Mouse (Mus musculus) forebrain, postnatal 0 days (tissue): ENCODE results near the gene Rap1gap. TPM values are rescaled to one million over a fixed set of nuclear protein-coding genes. Genes with fewer than 3 reads are reported as not detected.

ENCODE experiments used
- ATAC-seq: fragments of 200-750 bp; cut with Nextera tagmentation; 2 replicates; pipeline ENCODE4 v1.8.0; 2017; ENCODE audit warnings: mild to moderate bottlenecking, moderate library complexity
- DNase-seq: peaks from one replicate; pipeline ENCODE4 v3.0.0-alpha.2; 2015
- H3K27ac ChIP-seq: fragments of 300-500 bp; sonication (generic); 2 replicates; pipeline ENCODE4 v1.5.1; 2014; ENCODE audit warnings: low read depth, mild to moderate bottlenecking, antibody characterized with exemption, low read length, moderate library complexity, mixed read lengths
- H3K27me3 ChIP-seq: fragments of 300-500 bp; sonication (generic); 2 replicates; pipeline ENCODE4 v1.6.1; 2014; ENCODE audit warnings: mild to moderate bottlenecking, low read length, mixed read lengths; ENCODE audit not compliant: insufficient read depth
- H3K36me3 ChIP-seq: fragments of 300-500 bp; sonication (generic); 2 replicates; pipeline ENCODE4 v1.6.1; 2014; ENCODE audit warnings: mild to moderate bottlenecking, moderate library complexity; ENCODE audit not compliant: insufficient read depth
- H3K4me1 ChIP-seq: fragments of 300-500 bp; sonication (generic); 2 replicates; pipeline ENCODE4 v1.6.1; 2014; ENCODE audit warnings: antibody characterized with exemption; ENCODE audit not compliant: insufficient read depth
- H3K4me2 ChIP-seq: fragments of 300-500 bp; sonication (generic); 2 replicates; pipeline ENCODE4 v1.6.1; 2014; ENCODE audit warnings: low read depth, mild to moderate bottlenecking, moderate library complexity
- H3K4me3 ChIP-seq: fragments of 300-500 bp; sonication (generic); 2 replicates; pipeline ENCODE4 v1.5.1; 2014; ENCODE audit warnings: low read depth, low read length, mixed read lengths
- H3K9ac ChIP-seq: fragments of 300-500 bp; sonication (generic); 2 replicates; pipeline ENCODE4 v1.6.1; 2014; ENCODE audit warnings: mild to moderate bottlenecking
- H3K9me3 ChIP-seq: fragments of 300-500 bp; sonication (generic); 2 replicates; pipeline ENCODE4 v1.6.1; 2016; ENCODE audit warnings: low read length
- CTCF ChIP-seq: sonication (generic); IDR thresholded peaks from 2 replicates; pipeline ENCODE4 v1.5.1; 2016; ENCODE audit warnings: antibody characterized with exemption, control low read depth, low read depth
- WGBS: fragments of 180-500 bp; shearing (Covaris S2); extraction: QIAGEN DNeasy Blood & Tissue Kit; methylation state at CpG from one replicate; pipeline ENCODE4 v1.1.7; 2014; 5-methylcytosine and 5-hydroxymethylcytosine counted together
- polyA plus RNA-seq: library from polyadenylated mRNA; unstranded; fragments of >200 nt; fragmentation: Nextera tagmentation; extraction: Ambion mirVana; gene quantifications from 2 replicates; pipeline ENCODE4 v1.2.1, GENCODE M21; 2015
- total RNA-seq: library from RNA; depleted of rRNA; stranded (reverse); fragments of >200 nt; gene quantifications from 2 replicates; pipeline ENCODE4 v1.2.3, GENCODE M21; 2014

Rap1gap gene
- total and polyA plus RNA-seq, 2 experiments from 2014 or later: 74.3 to 113 TPM

DNA sequence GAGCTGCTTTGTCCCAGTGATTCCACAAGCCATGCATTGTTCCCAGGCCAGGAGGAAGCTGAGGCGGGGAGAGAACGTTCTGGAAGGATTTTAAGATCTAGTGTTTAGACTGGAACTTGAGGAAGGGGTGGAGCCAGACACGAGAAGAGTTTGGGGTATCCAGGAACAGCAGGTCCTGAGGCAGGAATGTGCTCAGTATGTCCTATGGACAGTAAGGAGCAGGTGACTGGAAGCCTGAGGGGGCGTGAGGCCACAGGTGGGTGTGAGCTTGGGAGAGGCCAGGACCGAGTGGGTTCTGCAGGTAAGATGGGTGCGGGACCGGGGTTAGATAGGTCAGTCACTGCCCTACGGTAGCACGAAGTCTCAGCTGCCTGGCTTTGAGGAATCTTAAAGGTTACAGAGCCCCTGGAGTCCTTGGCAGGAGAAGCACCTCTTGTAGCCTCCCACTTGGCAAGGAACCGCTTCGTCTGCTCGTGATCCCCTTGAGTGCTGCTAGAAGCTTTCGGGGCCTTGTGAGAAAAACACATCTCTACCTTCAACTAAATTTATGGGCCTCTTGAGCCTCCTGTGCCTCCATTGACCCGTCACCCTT is 22.8 kb downstream of the Rap1gap start:
- H3K4me3 ChIP-seq: no peak overlapping the region
- no peaks in the 10 kb centered on the region for H3K9me3 ChIP-seq
- H3K27me3 ChIP-seq: no peaks in the 10 kb centered on the region
- DNase-seq: no peak
- H3K36me3 ChIP-seq: no peaks in the 10 kb centered on the region
- H3K4me1 ChIP-seq: no peaks in the 10 kb centered on the region
- no peak for ATAC-seq
- H3K9ac ChIP-seq: no peak overlapping the region
- 70% methylated on average over 14 of the region's 14 CpGs for WGBS
- H3K4me2 ChIP-seq: no peak overlapping the region
- TF ChIP-seq CTCF: no peak
- H3K27ac ChIP-seq: no peak overlapping the region

DNA sequence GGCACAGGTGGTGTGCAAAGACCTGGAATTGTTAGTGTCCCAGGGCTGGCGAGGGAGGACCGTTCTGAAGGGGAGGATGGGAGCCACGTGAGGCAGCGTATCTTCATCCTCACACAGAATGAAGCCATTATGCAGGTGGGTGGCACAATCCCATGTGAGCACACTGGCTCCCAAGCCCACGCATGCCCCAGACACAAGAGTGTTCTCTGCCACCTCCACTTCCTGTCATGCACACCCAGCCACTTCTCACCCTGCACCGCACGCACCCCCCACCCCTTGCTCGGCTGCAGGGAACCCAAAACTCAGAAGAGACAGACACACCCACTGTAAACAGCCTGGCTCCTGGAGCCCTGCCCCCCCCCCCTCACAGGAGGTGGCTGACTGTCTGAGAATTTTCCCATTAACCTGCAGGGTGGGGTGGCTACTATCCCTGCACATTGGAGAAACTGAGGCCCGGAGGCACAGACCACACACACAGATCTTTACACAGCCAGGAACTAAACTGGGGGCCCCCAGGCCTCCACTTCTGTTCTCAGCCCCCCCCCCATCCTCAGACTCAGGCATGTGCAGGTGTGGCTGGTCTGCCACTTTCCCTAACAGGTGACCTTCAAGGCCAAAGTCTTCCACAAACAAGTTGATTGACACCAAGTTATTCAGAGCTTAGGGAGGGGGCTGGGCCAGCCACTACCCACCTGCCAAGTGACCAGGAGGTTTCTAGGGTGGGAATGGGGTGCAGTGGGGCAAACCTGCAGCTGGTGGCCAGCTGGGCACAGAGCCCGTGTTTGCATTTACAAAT is 27.8 kb downstream of the Rap1gap start:
- no peak overlapping the region for H3K9ac ChIP-seq
- H3K4me2 ChIP-seq: no peak overlapping the region
- peaks cover 4% of the 10 kb centered on the region; the same call in 1 of the 2 replicates for H3K36me3 ChIP-seq
- TF ChIP-seq CTCF: no peak
- ATAC-seq (no peak), DNase-seq (no peak)
- H3K4me3 ChIP-seq: no peak overlapping the region
- 93% methylated on average over 10 of the region's 10 CpGs for WGBS
- H3K27ac ChIP-seq: no peak overlapping the region
- H3K27me3 ChIP-seq: no peaks in the 10 kb centered on the region
- H3K4me1 ChIP-seq: no peaks in the 10 kb centered on the region
- H3K9me3 ChIP-seq: no peaks in the 10 kb centered on the region

DNA sequence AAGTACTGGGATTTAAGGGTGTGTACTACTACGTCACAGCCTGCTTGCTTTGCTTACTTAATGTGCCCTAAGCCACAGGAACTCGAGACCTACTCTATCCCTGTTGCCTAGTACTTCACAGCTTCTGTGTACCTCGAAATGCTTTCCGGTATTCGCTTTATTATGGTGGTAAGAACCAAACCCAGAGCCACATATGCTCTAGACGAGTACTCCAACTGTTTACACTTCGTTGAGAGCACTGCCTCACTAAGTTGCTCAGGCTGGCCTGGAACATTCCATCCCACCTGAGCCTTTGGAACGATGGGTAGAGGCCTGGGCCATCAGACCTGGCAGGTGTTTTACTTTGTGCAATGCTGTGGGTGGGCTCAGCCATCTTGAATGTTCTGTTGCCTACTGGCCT is 30.8 kb downstream of the Rap1gap start:
- no peaks in the 10 kb centered on the region for H3K4me1 ChIP-seq
- no peak for ATAC-seq
- WGBS: 79% methylated on average over 8 of the region's 8 CpGs
- H3K27ac ChIP-seq: no peak overlapping the region
- no peak overlapping the region for H3K9ac ChIP-seq
- H3K4me3 ChIP-seq: no peak overlapping the region
- H3K36me3 ChIP-seq: peaks cover 4% of the 10 kb centered on the region; the same call in 1 of the 2 replicates
- TF ChIP-seq CTCF: no peak
- no peaks in the 10 kb centered on the region for H3K27me3 ChIP-seq
- no peaks in the 10 kb centered on the region for H3K9me3 ChIP-seq
- DNase-seq: no peak
- H3K4me2 ChIP-seq: no peak overlapping the region

DNA sequence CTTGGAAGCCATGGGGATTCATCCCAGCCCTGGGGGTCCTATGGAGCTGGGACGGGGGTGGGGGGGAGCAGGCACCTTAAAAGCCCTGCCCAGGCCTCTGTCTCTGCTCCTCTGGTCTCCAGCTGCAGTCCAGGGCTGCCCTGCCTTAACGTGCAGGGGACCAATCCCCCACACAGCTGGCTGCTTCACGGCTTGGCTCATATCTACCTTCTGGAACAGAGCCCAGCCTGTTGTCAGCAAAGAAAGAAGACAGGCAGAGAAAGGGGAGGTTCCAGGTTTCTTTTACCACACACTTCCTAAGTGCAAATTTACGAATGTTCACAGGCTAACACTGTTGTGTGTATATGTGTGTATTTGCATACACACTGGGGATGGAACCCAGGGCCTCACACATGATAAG is 31.4 kb downstream of the Rap1gap start:
- Histone ChIP-seq H3K4me1 (no peaks in the 10 kb centered on the region), H3K4me3 (no peak overlapping the region), H3K4me2 (no peak overlapping the region), H3K9ac (no peak overlapping the region), H3K9me3 (no peaks in the 10 kb centered on the region), H3K36me3 (peaks cover 4% of the 10 kb centered on the region; the same call in 1 of the 2 replicates), H3K27ac (no peak overlapping the region), H3K27me3 (no peaks in the 10 kb centered on the region)
- ATAC-seq (0 out of 2 replicates have a peak, but pooled peaks have one; percentile 47), DNase-seq (no peak)
- 13% methylated on average over 4 of the region's 4 CpGs for WGBS
- no peak for TF ChIP-seq CTCF

DNA sequence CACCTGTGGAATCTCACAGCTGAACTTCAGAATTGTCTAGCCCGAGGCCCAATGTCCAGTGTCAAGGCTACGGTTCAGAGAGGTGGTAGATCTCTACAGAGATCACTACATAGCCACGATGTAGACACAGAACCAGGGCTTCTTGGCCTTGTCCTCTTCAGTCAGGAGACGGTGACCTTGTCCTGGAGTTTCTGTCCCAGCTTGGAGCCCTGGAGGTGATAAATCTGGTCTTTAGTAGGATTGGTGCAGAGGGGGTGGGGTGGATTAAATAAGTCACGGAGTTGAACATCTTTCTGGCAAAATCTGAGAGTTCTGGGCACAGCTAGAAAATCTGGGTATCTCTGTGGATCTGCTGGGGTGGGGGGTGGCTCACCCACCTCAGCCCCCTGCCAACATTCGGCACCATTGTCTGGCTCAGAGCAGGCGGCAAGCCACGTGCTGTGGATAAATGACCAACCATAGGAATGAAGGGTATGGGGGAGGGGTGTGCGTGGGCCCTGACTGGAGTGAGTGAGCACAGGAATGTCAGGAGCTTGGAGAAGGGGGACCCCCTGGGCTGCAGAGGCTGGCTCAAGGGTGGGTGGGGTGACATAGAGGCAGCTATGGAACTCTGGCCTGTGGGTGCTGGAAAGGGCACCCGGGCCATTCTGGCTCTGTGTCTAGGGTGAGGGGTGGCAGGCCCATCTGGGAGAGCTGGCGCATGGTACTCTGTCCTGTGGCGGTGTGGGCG is 32.8 kb downstream of the Rap1gap start:
- no peak for ATAC-seq
- Histone ChIP-seq H3K9ac (no peak overlapping the region), H3K36me3 (peaks cover 4% of the 10 kb centered on the region; the same call in 1 of the 2 replicates), H3K4me1 (no peaks in the 10 kb centered on the region), H3K27ac (no peak overlapping the region), H3K4me2 (no peak overlapping the region), H3K4me3 (no peak overlapping the region), H3K27me3 (no peaks in the 10 kb centered on the region), H3K9me3 (no peaks in the 10 kb centered on the region)
- TF ChIP-seq CTCF: no peak
- no peak for DNase-seq
- 67% methylated on average over 13 of the region's 13 CpGs for WGBS

DNA sequence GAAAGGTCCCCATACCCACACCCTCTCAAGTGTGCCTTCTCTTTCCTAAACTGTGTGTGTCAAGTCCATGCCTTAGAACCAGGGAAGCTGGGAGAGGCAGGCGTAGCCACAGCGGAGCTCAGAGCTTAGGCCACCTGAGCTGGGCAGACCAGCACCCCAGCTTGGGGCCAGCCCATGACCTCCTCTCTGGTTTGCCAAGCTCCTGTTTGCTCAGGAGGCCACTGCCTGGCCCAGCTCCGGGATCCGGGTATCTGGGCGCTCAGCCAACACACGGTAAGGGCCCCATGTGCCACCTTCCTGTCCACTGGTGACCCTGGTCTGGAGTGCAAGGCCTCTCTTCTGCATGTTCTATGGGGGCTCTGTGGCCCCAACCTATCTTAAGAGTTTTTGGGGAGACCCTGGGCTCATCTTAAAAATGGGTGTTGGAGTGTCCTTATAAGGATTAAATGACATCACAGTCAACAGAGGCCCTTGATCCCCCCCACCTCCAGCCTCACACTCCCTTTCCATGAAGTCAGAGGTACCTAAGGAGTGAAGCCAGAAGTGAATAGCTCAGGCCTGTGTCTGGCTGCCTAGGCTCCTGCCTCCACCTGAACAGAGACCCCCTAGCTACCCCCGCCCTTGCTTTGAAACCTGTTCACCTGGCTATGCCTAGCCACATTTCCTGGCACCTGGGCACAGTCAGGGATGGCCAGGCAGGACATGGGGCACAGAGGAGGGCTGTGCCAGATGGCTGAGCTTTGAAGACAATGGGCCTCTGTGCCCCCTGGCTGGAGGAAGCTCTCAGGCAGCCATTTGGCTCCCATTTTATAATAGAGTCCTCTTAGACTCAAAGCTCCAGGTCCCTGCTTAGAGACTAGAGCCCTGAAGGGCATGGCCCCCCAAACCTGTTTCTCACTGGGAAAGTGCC is 33.8 kb downstream of the Rap1gap start:
- peak; percentile 23; the same call in 1 of the 2 replicates for ATAC-seq
- Histone ChIP-seq H3K4me2 (no peak overlapping the region), H3K4me1 (no peaks in the 10 kb centered on the region), H3K27me3 (no peaks in the 10 kb centered on the region), H3K9me3 (no peaks in the 10 kb centered on the region), H3K36me3 (peaks cover 2% of the 10 kb centered on the region; the same call in 1 of the 2 replicates), H3K27ac (0 out of 2 replicates have a peak overlapping the region, but pooled peaks have one; percentile 15), H3K4me3 (no peak overlapping the region), H3K9ac (no peak overlapping the region)
- no peak for DNase-seq
- TF ChIP-seq CTCF: no peak
- whole genome bisulfite sequencing: 68% methylated on average over 7 of the region's 7 CpGs
